Mouse (Mus musculus) central nervous system, embryonic 14 days (tissue): ENCODE results near the gene Polrmt. TPM values are rescaled to one million over a fixed set of nuclear protein-coding genes. Genes with fewer than 3 reads are reported as not detected.

ENCODE experiments used
- polyA plus RNA-seq: library from polyadenylated mRNA; depleted of rRNA; stranded (reverse); fragments of >200 nt; gene quantifications from 2 replicates; pipeline ENCODE4 v1.2.3, GENCODE M21; 2012; rRNA removed

Gene Polrmt
- polyA plus RNA-seq: 63.8 and 70.7 TPM in 2 replicates

GRCm38 (mm10) chr10:79745898-79746773, at the start of gene Polrmt:
Gene Polrmt (minus strand): TSS chr10:79746581.

GRCm38 (mm10) chr10:79793051-79793737, 46.8 kb upstream of the Polrmt start, which contains the start of gene Palm:
Gene Palm (plus strand): TSS chr10:79793572.

GRCm38 (mm10) chr10:79790861-79791260, 44.5 kb upstream of the Polrmt start, which contains the start of gene Prss57:
Gene Prss57 (minus strand): TSS chr10:79790961.

GRCm38 (mm10) chr10:79777103-79777531, 30.7 kb upstream of the Polrmt start, which contains the start of gene Fstl3:
Gene Fstl3 (plus strand): TSS chr10:79777272.

GRCm38 (mm10) chr10:79766508-79767325, 20.3 kb upstream of the Polrmt start, which contains the start of gene Rnf126:
Gene Rnf126 (minus strand): TSS chr10:79766952.

GRCm38 (mm10) chr10:79754856-79755516, 8.6 kb upstream of the Polrmt start, which contains the start of gene Fgf22:
Gene Fgf22 (plus strand): TSS chr10:79755076.

GRCm38 (mm10) chr10:79716254-79716987, 30.0 kb downstream of the Polrmt start, which contains the start of gene Hcn2:
Gene Hcn2 (plus strand): TSS chr10:79716634.

GRCm38 (mm10) chr10:79704065-79704969, 42.1 kb downstream of the Polrmt start, which contains the start of gene Bsg:
Gene Bsg (plus strand): TSS chr10:79704491.

GRCm38 (mm10) chr10:79688720-79689119, 57.7 kb downstream of the Polrmt start, which contains the start of gene Gzmm:
Gene Gzmm (plus strand): TSS chr10:79689020.

Other genes starting within 250 kb of the Polrmt start
- 6.7 and 8.7 TPM in 2 replicates for gene Plpp2, start 212.8 kb downstream of the Polrmt start, polyA plus RNA-seq
- 126 and 127 TPM in 2 replicates for gene Mier2, start 191.4 kb downstream of the Polrmt start, polyA plus RNA-seq
- gene Theg, start 159.2 kb downstream of the Polrmt start, polyA plus RNA-seq: not detected in 2 replicates
- 5.7 and 7.0 TPM in 2 replicates for gene C2cd4c, start 132.6 kb downstream of the Polrmt start, polyA plus RNA-seq
- 41.4 and 51.8 TPM in 2 replicates for gene Shc2, start 108.7 kb downstream of the Polrmt start, polyA plus RNA-seq
- 0.13 TPM in 1 of 2 replicates, not detected in the other for gene Odf3l2, start 100.8 kb downstream of the Polrmt start, polyA plus RNA-seq
- gene Madcam1, start 82.0 kb downstream of the Polrmt start, polyA plus RNA-seq: 0.74 and 1.9 TPM in 2 replicates
- gene Tpgs1, start 77.2 kb downstream of the Polrmt start, polyA plus RNA-seq: 71.9 and 73.4 TPM in 2 replicates
- gene Cdc34, start 64.4 kb downstream of the Polrmt start, polyA plus RNA-seq: 129 and 130 TPM in 2 replicates
- 1.2 and 1.8 TPM in 2 replicates for gene Gzmm, start 57.6 kb downstream of the Polrmt start, polyA plus RNA-seq
- gene Bsg, start 42.1 kb downstream of the Polrmt start, polyA plus RNA-seq: 479 and 560 TPM in 2 replicates
- gene Hcn2, start 29.9 kb downstream of the Polrmt start, polyA plus RNA-seq: 7.4 and 8.4 TPM in 2 replicates
- gene Fgf22, start 8.5 kb upstream of the Polrmt start, polyA plus RNA-seq: 0.55 and 0.59 TPM in 2 replicates
- 151 and 157 TPM in 2 replicates for gene Rnf126, start 20.4 kb upstream of the Polrmt start, polyA plus RNA-seq
- gene Fstl3, start 30.7 kb upstream of the Polrmt start, polyA plus RNA-seq: 1.9 and 3.5 TPM in 2 replicates
- 0.10 and 0.13 TPM in 2 replicates for gene Prss57, start 44.4 kb upstream of the Polrmt start, polyA plus RNA-seq
- 138 and 149 TPM in 2 replicates for gene Palm, start 47.0 kb upstream of the Polrmt start, polyA plus RNA-seq
- 0.93 and 0.94 TPM in 2 replicates for gene Misp, start 74.4 kb upstream of the Polrmt start, polyA plus RNA-seq
- 210 and 249 TPM in 2 replicates for gene Ptbp1, start 107.8 kb upstream of the Polrmt start, polyA plus RNA-seq
- 14.8 and 17.6 TPM in 2 replicates for gene Prtn3, start 127.9 kb upstream of the Polrmt start, polyA plus RNA-seq
- gene Plppr3, start 128.1 kb upstream of the Polrmt start, polyA plus RNA-seq: 764 and 843 TPM in 2 replicates
- gene Elane, start 139.7 kb upstream of the Polrmt start, polyA plus RNA-seq: 0.29 and 0.48 TPM in 2 replicates
- 0.32 and 0.45 TPM in 2 replicates for gene Cfd, start 144.3 kb upstream of the Polrmt start, polyA plus RNA-seq
- 72.2 and 72.6 TPM in 2 replicates for gene Med16, start 162.3 kb upstream of the Polrmt start, polyA plus RNA-seq
- gene Gm26602, start 164.3 kb upstream of the Polrmt start, polyA plus RNA-seq: not detected in 2 replicates
- gene Kiss1r, start 170.4 kb upstream of the Polrmt start, polyA plus RNA-seq: 2.9 and 3.3 TPM in 2 replicates
- 151 and 165 TPM in 2 replicates for gene R3hdm4, start 174.6 kb upstream of the Polrmt start, polyA plus RNA-seq
- gene Arid3a, start 180.5 kb upstream of the Polrmt start, polyA plus RNA-seq: 5.7 and 5.8 TPM in 2 replicates
- gene Wdr18, start 213.6 kb upstream of the Polrmt start, polyA plus RNA-seq: 56.8 and 61.0 TPM in 2 replicates
- gene Grin3b, start 224.1 kb upstream of the Polrmt start, polyA plus RNA-seq: 0.28 and 0.36 TPM in 2 replicates
- gene Tmem259, start 237.7 kb upstream of the Polrmt start, polyA plus RNA-seq: 232 and 237 TPM in 2 replicates
- 24.5 and 48.2 TPM in 2 replicates for gene Cnn2, start 242.0 kb upstream of the Polrmt start, polyA plus RNA-seq
- gene Abca7, start 249.9 kb upstream of the Polrmt start, polyA plus RNA-seq: 11.6 and 12.4 TPM in 2 replicates